Comparison of ENCODE assay signal across 11 mouse cellular contexts in the genomic region with DNA sequence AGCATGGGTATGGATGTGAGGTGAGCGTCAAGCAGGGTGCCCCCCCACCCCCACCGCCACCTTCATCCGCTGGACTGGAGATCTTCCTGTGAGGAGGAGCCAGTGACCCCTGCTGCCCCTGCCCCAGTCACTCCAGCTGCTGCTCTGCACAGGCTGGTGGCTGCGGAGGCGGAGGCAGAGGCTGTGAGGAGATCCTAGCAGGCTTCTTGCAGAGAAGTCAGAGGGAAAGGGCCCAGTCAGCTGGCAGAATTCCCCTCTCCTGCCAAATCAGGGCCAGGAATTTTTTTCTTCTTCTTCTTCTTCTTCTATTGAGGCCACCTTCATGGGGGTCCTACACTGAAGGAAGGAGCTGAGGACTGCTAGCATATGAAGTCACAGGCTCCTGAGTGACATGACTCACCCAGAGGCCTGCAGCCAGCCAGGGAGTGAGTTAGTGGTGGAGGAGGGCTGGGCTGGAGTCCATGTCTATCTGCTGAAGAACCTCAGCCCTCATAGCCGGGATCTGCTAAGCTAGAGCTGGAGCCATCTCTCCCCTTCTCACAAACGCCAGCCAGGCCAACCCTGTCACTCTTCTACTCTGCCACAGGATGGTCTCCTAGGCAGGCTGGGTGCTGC. TPM values are rescaled to one million over a fixed set of nuclear protein-coding genes. Genes with fewer than 3 reads are reported as not detected.
DNase-seq lines count a peak whose midpoint lies in the region; ATAC-seq lines count a peak whose summit lies in the region.
"Had no signal": no experiment of that assay in that cellular context is flagged by ENCODE, and none has a peak within 500 bp of the region (broad histone marks: within the 10 kb centered on the region; RNA-seq: fewer than 3 reads in every experiment).

No protein-coding gene starts in this region.

- H3K36me3 ChIP-seq in limb, embryonic 13.5 days: peaks cover under 1% of the 10 kb centered on the region; the same call in 1 of the 2 replicates
- H3K36me3 ChIP-seq in limb, embryonic 10.5 days: no peaks in the 10 kb centered on the region
- no peaks in the 10 kb centered on the region for H3K36me3 ChIP-seq in embryonic facial prominence, embryonic 10.5 days (replicated peaks)
- H3K36me3 ChIP-seq in forebrain, embryonic 15.5 days: no peaks in the 10 kb centered on the region
- H3K36me3 ChIP-seq: limb, embryonic 12.5 days had no signal

- peak; percentile 24 for DNase-seq in cerebellum, adult 11 months
- no peak for DNase-seq in cerebellum, adult 9-10 months
- no peak for DNase-seq in limb, embryonic 10.5 days (ENCODE audit: low spot score)
- no peak for DNase-seq in embryonic facial prominence, embryonic 10.5 days (ENCODE audit: low spot score)
- DNase-seq in lung, postnatal 4 days: peak; percentile 29 to 45
- no peak for DNase-seq in right cerebral cortex, postnatal 14 days

- 51% methylated on average over 7 of the region's 7 CpGs for WGBS in limb, embryonic 13.5 days
- 51% methylated on average over 7 of the region's 7 CpGs for WGBS in limb, embryonic 10.5 days
- WGBS in embryonic facial prominence, embryonic 10.5 days: 43% methylated on average over 7 of the region's 7 CpGs
- 62% methylated on average over 7 of the region's 7 CpGs for WGBS in forebrain, embryonic 15.5 days

- peak overlapping the region; percentile 35; the same call in 1 of the 2 replicates for H3K9ac ChIP-seq in limb, embryonic 13.5 days
- H3K9ac ChIP-seq in forebrain, embryonic 15.5 days (replicated peaks): no peak overlapping the region
- H3K9ac ChIP-seq: limb, embryonic 12.5 days had no signal

- H3K9me3 ChIP-seq in limb, embryonic 13.5 days: no peaks in the 10 kb centered on the region
- no peaks in the 10 kb centered on the region for H3K9me3 ChIP-seq in limb, embryonic 10.5 days (replicated peaks)
- no peaks in the 10 kb centered on the region for H3K9me3 ChIP-seq in embryonic facial prominence, embryonic 10.5 days
- no peaks in the 10 kb centered on the region for H3K9me3 ChIP-seq in forebrain, embryonic 15.5 days
- H3K9me3 ChIP-seq: limb, embryonic 12.5 days had no signal

- no peak for ATAC-seq in limb, embryonic 13.5 days (ENCODE audit: low FRiP score, low read depth)
- ATAC-seq in forebrain, embryonic 15.5 days (replicated peaks): no peak
- ATAC-seq: activated CD4-positive, CD25-positive, alpha-beta regulatory T cell, adult 4 months had no signal

- H3K27ac ChIP-seq in limb, embryonic 13.5 days: no peak overlapping the region
- H3K27ac ChIP-seq in limb, embryonic 10.5 days: no peak overlapping the region
- 0 out of 2 replicates have a peak overlapping the region, but pooled peaks have one; percentile 45 for H3K27ac ChIP-seq in embryonic facial prominence, embryonic 10.5 days (replicated peaks)
- no peak overlapping the region for H3K27ac ChIP-seq in forebrain, embryonic 15.5 days (replicated peaks)
- H3K27ac ChIP-seq: limb, embryonic 12.5 days had no signal

- peaks cover 35% of the 10 kb centered on the region for H3K4me1 ChIP-seq in limb, embryonic 13.5 days
- peaks cover 21% of the 10 kb centered on the region for H3K4me1 ChIP-seq in limb, embryonic 10.5 days
- peaks cover 51% of the 10 kb centered on the region for H3K4me1 ChIP-seq in embryonic facial prominence, embryonic 10.5 days
- peaks cover 25% of the 10 kb centered on the region for H3K4me1 ChIP-seq in forebrain, embryonic 15.5 days

- H3K4me2 ChIP-seq in limb, embryonic 13.5 days (replicated peaks): no peak overlapping the region
- H3K4me2 ChIP-seq in forebrain, embryonic 15.5 days (replicated peaks): no peak overlapping the region
- H3K4me2 ChIP-seq: limb, embryonic 12.5 days had no signal

- H3K4me3 ChIP-seq in limb, embryonic 13.5 days: no peak overlapping the region
- H3K4me3 ChIP-seq in limb, embryonic 10.5 days: no peak overlapping the region
- H3K4me3 ChIP-seq in embryonic facial prominence, embryonic 10.5 days: no peak overlapping the region
- H3K4me3 ChIP-seq in forebrain, embryonic 15.5 days: no peak overlapping the region
- H3K4me3 ChIP-seq: limb, embryonic 12.5 days had no signal

- H3K27me3 ChIP-seq in limb, embryonic 13.5 days: peaks cover 19% of the 10 kb centered on the region
- peaks cover 82% of the 10 kb centered on the region for H3K27me3 ChIP-seq in limb, embryonic 10.5 days (ENCODE audit: low read depth, poor library complexity, severe bottlenecking)
- H3K27me3 ChIP-seq in embryonic facial prominence, embryonic 10.5 days (replicated peaks; ENCODE audit: low read depth, poor library complexity, severe bottlenecking): peaks cover 63% of the 10 kb centered on the region
- H3K27me3 ChIP-seq in forebrain, embryonic 15.5 days: peaks cover 7% of the 10 kb centered on the region; the same call in 1 of the 2 replicates

RNA-seq across cellular contexts. Expression of a gene that starts 17.9 kb away (rescaled TPM):
- polyA plus RNA-seq in limb, embryonic 13.5 days (2015; fragmentation: Nextera tagmentation; extraction: Ambion mirVana): 64.1 and 64.3 TPM in 2 replicates
- polyA plus RNA-seq in limb, embryonic 10.5 days (2016; fragmentation: Nextera tagmentation; extraction: Ambion mirVana): 71.4 and 73.4 TPM in 2 replicates
- 69.2 and 73.2 TPM in 2 replicates for polyA plus RNA-seq in embryonic facial prominence, embryonic 10.5 days (2016; fragmentation: Nextera tagmentation; extraction: Ambion mirVana)
- polyA plus RNA-seq in forebrain, embryonic 15.5 days (2015; fragmentation: Nextera tagmentation; extraction: Ambion mirVana): 68.1 and 70.3 TPM in 2 replicates

RNA-seq across cellular contexts. Expression of a gene that starts 36.8 kb away (rescaled TPM):
- polyA plus RNA-seq in limb, embryonic 13.5 days (2015; fragmentation: Nextera tagmentation; extraction: Ambion mirVana): 64.6 and 65.8 TPM in 2 replicates
- 3.9 and 10.2 TPM in 2 replicates for polyA plus RNA-seq in limb, embryonic 10.5 days (2016; fragmentation: Nextera tagmentation; extraction: Ambion mirVana)
- polyA plus RNA-seq in embryonic facial prominence, embryonic 10.5 days (2016; fragmentation: Nextera tagmentation; extraction: Ambion mirVana): 4.7 and 7.2 TPM in 2 replicates
- 4.6 and 5.1 TPM in 2 replicates for polyA plus RNA-seq in forebrain, embryonic 15.5 days (2015; fragmentation: Nextera tagmentation; extraction: Ambion mirVana)
- polyA plus RNA-seq: activated CD4-positive, CD25-positive, alpha-beta regulatory T cell, adult 4 months had no signal

RNA-seq across cellular contexts. Expression of a gene that starts 54.7 kb away (rescaled TPM):
- not detected in 2 replicates for polyA plus RNA-seq in limb, embryonic 13.5 days (2015; fragmentation: Nextera tagmentation; extraction: Ambion mirVana)
- polyA plus RNA-seq in limb, embryonic 10.5 days (2016; fragmentation: Nextera tagmentation; extraction: Ambion mirVana): 0.18 TPM in 1 of 2 replicates, not detected in the other
- 0.21 and 0.41 TPM in 2 replicates for polyA plus RNA-seq in embryonic facial prominence, embryonic 10.5 days (2016; fragmentation: Nextera tagmentation; extraction: Ambion mirVana)
- polyA plus RNA-seq in forebrain, embryonic 15.5 days (2015; fragmentation: Nextera tagmentation; extraction: Ambion mirVana): 0.27 and 0.38 TPM in 2 replicates
- polyA plus RNA-seq: activated CD4-positive, CD25-positive, alpha-beta regulatory T cell, adult 4 months; C2C12; limb, embryonic 12.5 days had no signal

Comparison
In these comparisons a context has a peak if more than half of its experiments do, and no peak if none do; other contexts are left out.
1. DNase-seq: peak in cerebellum, adult 11 months (single experiment) and lung, postnatal 4 days (2 of 2); none in cerebellum, adult 9-10 months (single experiment), limb, embryonic 10.5 days (single experiment), embryonic facial prominence, embryonic 10.5 days (single experiment) and right cerebral cortex, postnatal 14 days (single experiment).